Mouse (Mus musculus): ENCODE results near the gene Creb5. TPM values are rescaled to one million over a fixed set of nuclear protein-coding genes. Genes with fewer than 3 reads are reported as not detected.

The Creb5 gene
- total and polyA plus RNA-seq, 2 experiments from 2014 or later: 1.6 to 3.2 TPM

DNA sequence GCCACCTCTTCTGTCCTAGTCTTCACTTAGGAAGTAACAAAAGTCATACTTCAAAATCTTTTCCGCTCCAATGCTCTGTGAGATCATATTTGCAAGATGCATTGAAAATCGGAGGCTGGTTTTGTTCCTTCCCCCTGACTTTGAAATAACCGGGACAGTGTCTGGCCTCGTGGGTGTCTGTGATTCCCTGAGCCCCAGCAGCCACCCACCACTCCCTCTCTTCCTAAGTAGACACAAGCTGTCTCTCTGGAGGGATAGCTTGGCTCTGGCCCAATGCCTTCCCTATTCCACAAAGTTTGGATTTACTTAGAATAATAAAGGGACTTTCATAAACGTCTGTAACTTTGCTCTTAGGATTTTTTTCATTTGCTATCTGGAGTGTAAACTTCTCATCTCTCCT lies 273.9 kb downstream of the Creb5 start:
- Histone ChIP-seq H3K27me3 (ENCODE audit: insufficient read depth, low read length) (no peaks in the 10 kb centered on the region), H3K4me1 (ENCODE audit: insufficient read depth, low read length) (no peaks in the 10 kb centered on the region), H3K4me2 (ENCODE audit: low read depth, low read length, poor library complexity, severe bottlenecking) (no peak overlapping the region), H3K9me3 (ENCODE audit: low read length) (no peaks in the 10 kb centered on the region), H3K27ac (ENCODE audit: low read depth, low read length) (no peak overlapping the region), H3K4me3 (ENCODE audit: low read depth, low read length) (no peak overlapping the region), H3K36me3 (ENCODE audit: insufficient read depth, low read length) (no peaks in the 10 kb centered on the region), H3K9ac (replicated peaks; ENCODE audit: low read length, poor library complexity, severe bottlenecking) (no peak overlapping the region)
- ATAC-seq (ENCODE audit: low FRiP score) (no peak), DNase-seq (ENCODE audit: low spot score) (no peak)
- WGBS: 57% methylated on average over 5 of the region's 5 CpGs
- TF ChIP-seq CTCF (IDR thresholded peaks at IDR 0.05): no peak

DNA sequence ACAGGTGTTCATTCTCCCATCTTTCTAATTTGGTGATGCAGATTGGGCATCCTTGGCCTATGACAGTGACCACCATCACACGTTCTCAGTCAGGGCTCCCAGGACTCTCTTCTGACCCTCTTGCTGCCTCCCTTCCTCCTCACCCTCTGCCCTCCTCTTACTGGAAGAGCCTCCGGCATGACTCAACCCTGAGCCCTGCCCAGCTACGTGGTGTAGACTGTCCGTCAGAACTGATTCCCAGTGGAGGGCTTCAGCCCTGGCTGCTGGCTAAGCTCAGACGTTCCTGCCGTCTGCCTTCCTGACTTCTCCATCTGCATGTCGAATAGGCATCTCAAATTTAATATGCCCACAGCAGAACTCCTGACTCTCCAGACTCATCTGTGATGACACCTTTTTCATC lies 275.5 kb downstream of the Creb5 start:
- Histone ChIP-seq H3K4me2 (ENCODE audit: low read depth, low read length, poor library complexity, severe bottlenecking) (no peak overlapping the region), H3K27me3 (ENCODE audit: insufficient read depth, low read length) (no peaks in the 10 kb centered on the region), H3K9ac (replicated peaks; ENCODE audit: low read length, poor library complexity, severe bottlenecking) (no peak overlapping the region), H3K36me3 (ENCODE audit: insufficient read depth, low read length) (no peaks in the 10 kb centered on the region), H3K4me1 (ENCODE audit: insufficient read depth, low read length) (no peaks in the 10 kb centered on the region), H3K9me3 (ENCODE audit: low read length) (no peaks in the 10 kb centered on the region), H3K4me3 (ENCODE audit: low read depth, low read length) (no peak overlapping the region), H3K27ac (ENCODE audit: low read depth, low read length) (no peak overlapping the region)
- no peak for TF ChIP-seq CTCF (IDR thresholded peaks at IDR 0.05)
- WGBS: 74% methylated on average over 7 of the region's 7 CpGs
- DNase-seq (ENCODE audit: low spot score): no peak
- no peak for ATAC-seq (ENCODE audit: low FRiP score)

DNA sequence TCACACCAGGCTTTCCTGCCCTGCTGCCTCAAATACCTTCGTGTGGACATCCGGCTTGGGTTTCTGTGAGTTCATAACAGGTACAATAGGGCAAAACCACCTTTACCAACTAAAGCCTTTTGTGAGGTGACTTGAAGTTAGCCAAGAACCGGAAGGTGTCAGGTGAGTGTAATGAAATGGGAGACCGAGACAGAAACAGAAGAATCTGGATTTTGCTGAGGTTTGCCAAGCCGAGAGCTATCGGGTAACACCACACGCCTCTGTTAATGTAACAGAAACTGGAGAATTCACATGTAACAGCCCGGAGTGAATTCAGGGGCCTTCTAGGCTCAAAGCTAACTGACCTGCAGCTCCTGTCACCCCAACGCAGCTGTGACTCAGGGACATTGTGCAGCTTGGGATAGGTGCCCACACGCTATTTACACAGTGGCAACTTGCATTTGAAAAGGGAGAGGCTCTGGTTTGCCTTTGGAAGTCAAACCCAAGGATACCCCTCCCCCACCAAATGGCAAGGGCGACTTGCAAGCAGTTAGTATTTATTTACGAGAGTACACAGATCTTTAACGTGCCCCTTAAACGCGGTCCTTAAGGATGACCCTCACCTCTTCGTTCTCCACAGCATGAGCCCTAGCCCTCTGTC lies 276.6 kb downstream of the Creb5 start:
- no peak overlapping the region for H3K4me3 ChIP-seq (ENCODE audit: low read depth, low read length)
- no peaks in the 10 kb centered on the region for H3K36me3 ChIP-seq (ENCODE audit: insufficient read depth, low read length)
- H3K9me3 ChIP-seq (ENCODE audit: low read length): no peaks in the 10 kb centered on the region
- WGBS: 83% methylated on average over 16 of the region's 16 CpGs
- no peak overlapping the region for H3K27ac ChIP-seq (ENCODE audit: low read depth, low read length)
- H3K27me3 ChIP-seq (ENCODE audit: insufficient read depth, low read length): no peaks in the 10 kb centered on the region
- no peak overlapping the region for H3K9ac ChIP-seq (replicated peaks; ENCODE audit: low read length, poor library complexity, severe bottlenecking)
- ATAC-seq (ENCODE audit: low FRiP score): no peak
- DNase-seq (ENCODE audit: low spot score): no peak
- no peaks in the 10 kb centered on the region for H3K4me1 ChIP-seq (ENCODE audit: insufficient read depth, low read length)
- no peak overlapping the region for H3K4me2 ChIP-seq (ENCODE audit: low read depth, low read length, poor library complexity, severe bottlenecking)
- TF ChIP-seq CTCF (IDR thresholded peaks at IDR 0.05): no peak

DNA sequence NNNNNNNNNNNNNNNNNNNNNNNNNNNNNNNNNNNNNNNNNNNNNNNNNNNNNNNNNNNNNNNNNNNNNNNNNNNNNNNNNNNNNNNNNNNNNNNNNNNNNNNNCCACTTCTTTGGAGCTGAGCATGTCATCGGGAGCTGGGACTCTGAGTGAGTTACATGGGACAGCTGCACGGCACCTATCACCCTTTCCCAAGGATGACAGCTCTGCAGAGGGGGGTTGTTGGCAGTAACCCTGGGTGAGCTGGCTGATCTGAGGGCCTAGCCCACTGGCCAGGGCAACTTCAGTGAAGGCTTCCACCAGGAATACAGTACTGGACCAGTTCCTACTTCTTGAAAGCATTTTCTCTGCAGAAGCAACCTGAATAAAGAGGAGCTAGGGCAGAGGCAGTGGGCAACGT lies 282.4 kb downstream of the Creb5 start:
- Histone ChIP-seq H3K36me3 (ENCODE audit: insufficient read depth, low read length) (no peaks in the 10 kb centered on the region), H3K27ac (ENCODE audit: low read depth, low read length) (no peak overlapping the region), H3K4me1 (ENCODE audit: insufficient read depth, low read length) (no peaks in the 10 kb centered on the region), H3K4me3 (ENCODE audit: low read depth, low read length) (no peak overlapping the region), H3K9me3 (ENCODE audit: low read length) (no peaks in the 10 kb centered on the region), H3K27me3 (ENCODE audit: insufficient read depth, low read length) (peaks cover 4% of the 10 kb centered on the region; the same call in 1 of the 2 replicates), H3K9ac (replicated peaks; ENCODE audit: low read length, poor library complexity, severe bottlenecking) (no peak overlapping the region), H3K4me2 (ENCODE audit: low read depth, low read length, poor library complexity, severe bottlenecking) (no peak overlapping the region)
- ATAC-seq (ENCODE audit: low FRiP score) (no peak), DNase-seq (ENCODE audit: low spot score) (no peak)
- WGBS: 40% methylated on average over 3 of the region's 3 CpGs
- no peak for TF ChIP-seq CTCF (IDR thresholded peaks at IDR 0.05)

DNA sequence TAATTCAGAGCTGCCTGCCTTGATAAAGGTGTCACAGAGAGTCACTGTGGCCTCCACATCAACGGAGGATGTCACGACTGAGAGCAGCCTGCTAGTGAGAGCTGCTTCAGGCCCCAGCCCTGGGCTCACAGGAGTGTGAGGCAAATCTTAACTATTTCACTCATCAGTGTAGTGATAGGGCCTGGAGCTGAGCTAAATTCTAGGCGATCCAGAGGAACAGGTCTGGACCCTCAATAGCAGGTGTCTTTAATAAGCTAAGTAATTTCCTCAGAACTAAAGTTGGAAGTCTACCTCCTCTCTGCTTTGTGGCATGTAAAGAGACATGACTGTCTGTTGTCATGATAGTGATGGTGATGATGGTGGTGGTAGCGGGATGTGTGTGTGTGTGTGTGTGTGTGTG lies 283.8 kb downstream of the Creb5 start:
- 86% methylated on average over 4 of the region's 4 CpGs for WGBS
- ATAC-seq (ENCODE audit: low FRiP score): no peak

DNA sequence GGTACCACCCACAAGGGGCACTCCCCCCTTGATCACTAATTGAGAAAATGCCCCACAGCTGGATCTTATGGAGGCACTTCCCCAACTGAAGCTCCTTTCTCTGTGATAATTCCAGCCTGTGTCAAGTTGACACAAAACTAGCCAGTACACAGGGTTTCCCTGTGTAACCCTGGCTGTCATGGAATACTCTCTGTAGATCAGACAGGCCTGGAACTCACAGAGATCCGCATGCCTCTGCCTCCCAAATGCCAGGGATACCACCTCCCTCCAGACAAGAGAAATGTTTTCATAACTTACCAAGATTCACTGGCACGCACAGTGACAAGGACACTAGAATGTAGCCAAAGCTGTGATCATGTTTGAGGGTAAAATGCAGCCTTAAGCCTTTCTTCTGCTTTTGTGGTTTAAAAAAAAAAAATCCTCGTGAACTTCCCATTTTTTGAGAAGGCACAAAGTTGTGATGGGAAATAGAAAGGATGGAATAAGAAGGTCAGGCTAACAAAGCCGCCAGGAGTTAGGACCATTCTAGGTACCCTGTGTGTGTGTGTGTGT lies 284.6 kb downstream of the Creb5 start:
- no peak for TF ChIP-seq CTCF (IDR thresholded peaks at IDR 0.05)
- H3K9ac ChIP-seq (replicated peaks; ENCODE audit: low read length, poor library complexity, severe bottlenecking): no peak overlapping the region
- H3K9me3 ChIP-seq (ENCODE audit: low read length): no peaks in the 10 kb centered on the region
- DNase-seq (ENCODE audit: low spot score): no peak
- no peak for ATAC-seq (ENCODE audit: low FRiP score)
- no peak overlapping the region for H3K4me2 ChIP-seq (ENCODE audit: low read depth, low read length, poor library complexity, severe bottlenecking)
- WGBS: 88% methylated on average over 4 of the region's 4 CpGs
- H3K36me3 ChIP-seq (ENCODE audit: insufficient read depth, low read length): no peaks in the 10 kb centered on the region
- H3K4me3 ChIP-seq (ENCODE audit: low read depth, low read length): no peak overlapping the region
- H3K27ac ChIP-seq (ENCODE audit: low read depth, low read length): no peak overlapping the region
- H3K4me1 ChIP-seq (ENCODE audit: insufficient read depth, low read length): no peaks in the 10 kb centered on the region
- H3K27me3 ChIP-seq (ENCODE audit: insufficient read depth, low read length): peaks cover 4% of the 10 kb centered on the region; the same call in 1 of the 2 replicates

More for the DNA sequence above, 283.8 kb downstream of the Creb5 start:
- no peaks in the 10 kb centered on the region for H3K4me1 ChIP-seq (ENCODE audit: insufficient read depth, low read length)
- no peaks in the 10 kb centered on the region for H3K36me3 ChIP-seq (ENCODE audit: insufficient read depth, low read length)
- no peak overlapping the region for H3K4me2 ChIP-seq (ENCODE audit: low read depth, low read length, poor library complexity, severe bottlenecking)
- no peak for DNase-seq (ENCODE audit: low spot score)
- no peak overlapping the region for H3K4me3 ChIP-seq (ENCODE audit: low read depth, low read length)
- TF ChIP-seq CTCF (IDR thresholded peaks at IDR 0.05): no peak
- peaks cover 4% of the 10 kb centered on the region; the same call in 1 of the 2 replicates for H3K27me3 ChIP-seq (ENCODE audit: insufficient read depth, low read length)
- H3K9me3 ChIP-seq (ENCODE audit: low read length): no peaks in the 10 kb centered on the region
- H3K9ac ChIP-seq (replicated peaks; ENCODE audit: low read length, poor library complexity, severe bottlenecking): no peak overlapping the region
- H3K27ac ChIP-seq (ENCODE audit: low read depth, low read length): no peak overlapping the region
